Mouse (Mus musculus) kidney, adult 2 months (tissue): Measurements from ENCODE around the gene Exoc6.

Experiments
- CTCF ChIP-seq: fragments of 200-500 bp; conservative IDR thresholded peaks from 2 replicates; pipeline ENCODE4 v1.5.1; 2011; ENCODE audit warnings: low read depth, mild to moderate bottlenecking, control low read depth, low read length, moderate library complexity, mixed read lengths; ENCODE audit not compliant: insufficient read depth, insufficient read length
- POLR2A ChIP-seq: fragments of 200-500 bp; IDR thresholded peaks from one replicate; pipeline ENCODE4 v1.6.1; 2011; ENCODE audit warnings: low read depth, low read length, control low read depth

DNA sequence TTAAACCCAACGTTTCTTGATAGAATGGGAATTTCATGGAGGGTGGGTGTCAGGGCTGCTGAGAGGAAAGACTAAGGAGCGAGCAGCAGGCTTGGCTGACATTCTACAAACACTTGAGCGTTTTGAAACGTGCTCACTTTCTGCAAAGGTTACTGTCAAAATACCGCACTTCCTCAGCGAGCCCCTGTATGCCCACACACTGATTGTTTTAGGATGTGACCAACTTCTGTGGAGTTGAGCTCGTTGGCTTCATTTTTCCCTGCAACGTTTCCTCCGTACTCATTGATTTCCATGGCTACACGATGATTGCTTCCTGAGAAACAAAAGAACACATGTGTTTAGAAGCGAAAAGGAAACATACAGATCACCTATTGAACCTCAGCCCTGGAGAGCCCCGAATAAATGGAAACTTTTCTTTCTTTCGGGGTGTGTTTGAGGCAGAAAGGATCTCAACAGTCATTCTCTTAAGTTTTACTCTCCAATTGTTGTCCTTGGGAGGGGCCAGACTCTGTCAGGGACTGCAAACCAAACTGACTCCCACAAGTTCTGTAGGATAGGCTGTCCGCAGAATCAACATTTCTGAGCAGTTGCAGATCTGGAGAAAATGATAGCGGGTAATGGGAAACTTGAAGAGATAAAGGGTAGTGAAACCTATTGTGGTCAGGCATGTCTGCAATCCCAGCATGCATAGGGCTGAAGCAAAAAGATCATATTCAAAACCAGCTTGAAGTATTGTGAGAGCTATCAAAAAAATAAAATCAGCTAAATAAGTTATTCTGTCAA lies 26.7 kb upstream of the Exoc6 start:
- TF ChIP-seq CTCF (no peak), POLR2A (no peak)
